Mouse (Mus musculus) embryonic facial prominence, embryonic 15.5 days (tissue): ENCODE measurements around the gene Gpc6. TPM values are rescaled to one million over a fixed set of nuclear protein-coding genes. Genes with fewer than 3 reads are reported as not detected.
A peak's percentile ranks its signal among the peaks of the same experiment; 100 is the strongest.

Source experiments
- ATAC-seq: fragments of 200-750 bp; cut with Nextera tagmentation; 2 replicates; pipeline ENCODE4 v1.8.0; 2017; ENCODE audit warnings: low read depth, moderate TSS enrichment; ENCODE audit not compliant: insufficient number of reproducible peaks, low FRiP score, low TSS enrichment
- H3K27ac ChIP-seq: fragments of 300-500 bp; sonication (generic); replicated peaks from 2 replicates; pipeline ENCODE4 v1.5.1; 2015; ENCODE audit warnings: mild to moderate bottlenecking, inconsistent platforms
- H3K27me3 ChIP-seq: fragments of 300-500 bp; sonication (generic); 2 replicates; pipeline ENCODE4 v1.6.1; 2015; ENCODE audit warnings: inconsistent platforms
- H3K36me3 ChIP-seq: fragments of 300-500 bp; sonication (generic); 2 replicates; pipeline ENCODE4 v1.6.1; 2015; ENCODE audit warnings: mild to moderate bottlenecking, inconsistent platforms
- H3K4me1 ChIP-seq: fragments of 300-500 bp; sonication (generic); 2 replicates; pipeline ENCODE4 v1.6.1; 2015; ENCODE audit warnings: inconsistent platforms
- H3K4me2 ChIP-seq: fragments of 300-500 bp; sonication (generic); replicated peaks from 2 replicates; pipeline ENCODE4 v1.6.1; 2015; ENCODE audit warnings: mild to moderate bottlenecking, inconsistent platforms
- H3K4me3 ChIP-seq: fragments of 300-500 bp; sonication (generic); replicated peaks from 2 replicates; pipeline ENCODE4 v1.5.1; 2015; ENCODE audit warnings: mild to moderate bottlenecking, inconsistent platforms
- H3K9ac ChIP-seq: fragments of 300-500 bp; sonication (generic); 2 replicates; pipeline ENCODE4 v1.6.1; 2015; ENCODE audit warnings: inconsistent platforms
- H3K9me3 ChIP-seq: fragments of 300-500 bp; sonication (generic); replicated peaks from 2 replicates; pipeline ENCODE4 v1.6.1; 2016; ENCODE audit warnings: inconsistent platforms
- WGBS: fragments of 180-500 bp; shearing (Covaris S2); methylation state at CpG from one replicate; pipeline ENCODE4 v1.1.7; 2015; 5-methylcytosine and 5-hydroxymethylcytosine counted together
- polyA plus RNA-seq: library from polyadenylated mRNA; unstranded; fragments of >200 nt; fragmentation: Nextera tagmentation; extraction: Ambion mirVana; gene quantifications from 2 replicates; pipeline ENCODE4 v1.2.1, GENCODE M21; 2015

The Gpc6 gene
- polyA plus RNA-seq, 1 experiment from 2014 or later = 42.3 TPM

DNA sequence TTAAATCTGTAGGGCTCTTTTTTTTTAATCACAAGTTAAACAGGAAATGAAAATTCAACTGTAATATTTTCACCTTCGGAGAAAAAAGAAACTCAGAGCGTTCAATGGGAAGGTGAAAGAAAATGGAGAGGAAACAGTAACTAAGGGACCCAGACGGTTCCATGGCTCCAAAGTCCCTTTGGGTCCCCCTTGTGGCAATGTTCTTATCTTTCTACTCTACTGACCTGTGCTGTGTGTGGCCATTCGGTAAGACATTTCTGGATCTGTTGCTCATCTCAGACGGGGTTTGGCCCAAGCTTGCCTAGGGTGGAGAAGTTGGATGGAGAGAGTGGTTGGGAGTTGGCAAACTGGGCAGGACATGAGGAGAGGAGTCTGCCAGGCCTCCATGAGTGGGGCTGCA, 1026.6 kb downstream of the Gpc6 start:
- Histone ChIP-seq H3K9ac (no peak overlapping the region), H3K27ac (no peak overlapping the region), H3K4me2 (no peak overlapping the region), H3K4me3 (no peak overlapping the region), H3K27me3 (no peaks in the 10 kb centered on the region), H3K4me1 (no peaks in the 10 kb centered on the region), H3K36me3 (no peaks in the 10 kb centered on the region), H3K9me3 (no peaks in the 10 kb centered on the region)
- peak; percentile 34; the same call in 1 of the 2 replicates for ATAC-seq
- WGBS = 54% methylated on average over 5 of the region's 5 CpGs

DNA sequence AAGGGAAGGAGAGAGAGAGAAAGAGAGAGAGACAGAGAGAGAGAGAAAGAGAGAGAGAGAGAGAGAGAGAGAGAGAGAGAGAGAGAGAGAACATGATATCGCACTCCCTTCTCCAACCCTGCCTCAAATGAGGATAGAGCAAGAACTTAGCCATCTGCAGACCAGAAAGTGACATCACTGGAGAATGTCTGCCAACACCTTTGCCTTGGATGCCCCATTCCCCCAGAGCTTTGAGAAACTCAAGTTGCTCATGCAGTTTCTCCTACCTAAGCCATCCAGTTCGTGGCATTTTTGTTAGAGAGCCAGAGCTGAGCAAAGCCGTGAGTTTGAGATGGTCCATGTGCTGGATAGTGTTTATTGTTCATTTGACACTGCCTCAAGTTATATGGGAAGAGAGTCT, 1030.9 kb downstream of the Gpc6 start:
- Histone ChIP-seq H3K9me3 (no peaks in the 10 kb centered on the region), H3K4me3 (no peak overlapping the region), H3K27me3 (no peaks in the 10 kb centered on the region), H3K9ac (no peak overlapping the region), H3K36me3 (no peaks in the 10 kb centered on the region), H3K4me1 (no peaks in the 10 kb centered on the region), H3K4me2 (no peak overlapping the region), H3K27ac (no peak overlapping the region)
- no peak for ATAC-seq
- WGBS = 86% methylated on average over 3 of the region's 3 CpGs

DNA sequence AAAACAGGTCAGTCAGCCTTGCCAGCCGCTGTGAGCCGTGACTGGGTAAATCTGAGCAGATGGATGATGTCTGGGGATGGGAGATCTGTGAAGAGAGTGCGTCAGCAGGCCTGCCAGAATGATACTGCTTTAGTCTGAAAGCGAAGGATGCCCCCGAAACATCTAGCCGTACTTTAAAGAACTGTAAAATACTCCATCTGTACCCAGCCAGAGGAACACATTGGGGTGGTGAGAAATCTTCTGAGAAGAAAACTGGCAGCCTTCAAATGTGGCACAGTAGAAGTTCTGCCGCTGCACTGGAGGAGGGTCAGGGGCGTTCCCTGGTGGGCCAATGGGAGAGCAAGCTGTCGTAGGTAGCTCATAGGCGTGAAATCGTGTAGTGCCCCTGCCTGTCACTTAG, 1033.3 kb downstream of the Gpc6 start:
- Histone ChIP-seq H3K4me2 (no peak overlapping the region), H3K27ac (no peak overlapping the region), H3K27me3 (no peaks in the 10 kb centered on the region), H3K4me1 (no peaks in the 10 kb centered on the region), H3K36me3 (no peaks in the 10 kb centered on the region), H3K9ac (no peak overlapping the region), H3K4me3 (no peak overlapping the region), H3K9me3 (no peaks in the 10 kb centered on the region)
- no peak for ATAC-seq
- WGBS = 87% methylated on average over 11 of the region's 11 CpGs

DNA sequence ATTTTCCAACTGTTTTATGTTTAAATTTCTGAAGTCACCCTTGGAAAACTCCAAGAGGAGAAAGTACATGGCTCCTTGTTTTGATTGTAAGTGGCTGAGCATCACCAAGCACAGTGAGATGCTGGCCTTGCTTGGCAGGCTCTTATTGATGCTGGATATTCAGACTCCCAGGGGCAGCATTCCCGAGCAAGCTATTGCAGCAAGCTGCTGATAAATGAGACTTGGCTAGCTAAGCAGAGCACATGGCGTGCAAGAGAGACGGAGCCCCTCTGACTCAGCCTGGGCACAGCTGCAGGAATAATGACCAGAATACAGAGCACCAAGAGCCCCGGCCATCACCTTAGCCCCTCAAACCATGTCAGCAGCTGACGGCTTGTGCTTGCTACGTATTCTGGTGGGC, 1036.2 kb downstream of the Gpc6 start:
- Histone ChIP-seq H3K9me3 (no peaks in the 10 kb centered on the region), H3K36me3 (no peaks in the 10 kb centered on the region), H3K9ac (no peak overlapping the region), H3K27me3 (no peaks in the 10 kb centered on the region), H3K4me3 (no peak overlapping the region), H3K27ac (no peak overlapping the region), H3K4me1 (no peaks in the 10 kb centered on the region), H3K4me2 (no peak overlapping the region)
- WGBS = 58% methylated on average over 6 of the region's 6 CpGs
- ATAC-seq = no peak

DNA sequence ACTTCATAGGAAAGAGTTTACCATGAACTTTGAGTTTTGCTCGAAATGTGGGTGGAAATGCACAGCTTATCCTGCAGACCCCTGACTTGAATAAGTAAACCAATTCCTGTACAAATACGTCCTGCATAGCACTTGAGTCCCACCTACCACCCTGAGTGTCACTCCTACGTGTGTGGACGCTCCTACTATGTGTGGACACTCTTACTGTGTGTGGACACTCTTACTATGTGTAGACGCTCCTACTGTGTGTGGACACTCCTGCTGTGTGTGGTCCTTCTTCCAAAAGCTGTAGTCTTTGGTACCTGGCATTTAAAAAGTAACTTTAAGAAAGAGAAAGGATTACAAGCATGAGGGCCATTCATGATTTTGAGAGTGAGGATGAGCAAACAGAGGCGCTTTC, 1036.7 kb downstream of the Gpc6 start:
- Histone ChIP-seq H3K4me2 (no peak overlapping the region), H3K4me3 (no peak overlapping the region), H3K4me1 (no peaks in the 10 kb centered on the region), H3K27ac (no peak overlapping the region), H3K27me3 (no peaks in the 10 kb centered on the region), H3K9ac (no peak overlapping the region), H3K9me3 (no peaks in the 10 kb centered on the region), H3K36me3 (no peaks in the 10 kb centered on the region)
- no peak for ATAC-seq
- 90% methylated on average over 6 of the region's 6 CpGs for WGBS

DNA sequence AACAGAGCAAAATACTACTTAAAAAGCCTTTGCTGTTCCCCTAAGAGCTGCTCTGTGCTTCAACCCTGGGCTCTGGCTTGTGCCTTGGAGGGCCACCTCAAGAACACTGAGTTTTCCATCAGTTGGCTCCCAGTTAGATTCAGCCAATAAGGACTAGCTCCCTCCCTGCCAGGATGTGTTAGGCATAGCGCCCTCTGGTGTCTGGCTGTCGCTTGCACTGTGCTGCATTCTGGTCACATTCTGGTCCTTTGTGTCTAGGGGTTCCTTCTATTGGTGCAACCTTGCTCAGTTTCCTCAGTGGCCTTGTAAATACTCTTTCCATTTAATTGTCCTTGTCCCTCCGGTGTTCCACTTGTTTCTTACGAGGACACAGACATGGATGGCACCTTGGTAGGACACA, 1037.3 kb downstream of the Gpc6 start:
- ATAC-seq = no peak; the same call in 1 of the 2 replicates
- Histone ChIP-seq H3K27me3 (no peaks in the 10 kb centered on the region), H3K4me3 (no peak overlapping the region), H3K9ac (no peak overlapping the region), H3K4me2 (no peak overlapping the region), H3K4me1 (no peaks in the 10 kb centered on the region), H3K27ac (no peak overlapping the region), H3K9me3 (no peaks in the 10 kb centered on the region), H3K36me3 (no peaks in the 10 kb centered on the region)
- 68% methylated on average over 4 of the region's 4 CpGs for WGBS

DNA sequence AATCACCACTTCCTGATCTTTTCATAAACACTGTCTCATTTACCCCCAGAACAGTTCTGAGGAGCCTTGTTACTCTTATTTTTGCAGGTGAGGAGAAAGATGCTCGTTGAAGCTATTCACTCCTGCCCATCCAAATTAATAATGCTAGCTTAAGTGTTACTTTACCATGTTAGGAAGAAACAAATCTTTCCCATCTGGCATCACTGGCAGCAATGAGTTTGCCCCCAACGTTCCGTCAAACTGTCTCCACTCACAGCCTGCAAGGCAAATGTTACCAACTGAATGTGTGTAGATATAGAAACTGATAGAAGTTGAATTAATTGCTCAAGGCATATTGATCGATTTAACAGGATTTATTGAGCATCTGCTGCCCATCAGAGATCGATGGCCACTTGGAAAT, 1047.5 kb downstream of the Gpc6 start:
- Histone ChIP-seq H3K4me3 (no peak overlapping the region), H3K4me2 (no peak overlapping the region), H3K36me3 (no peaks in the 10 kb centered on the region), H3K27ac (no peak overlapping the region), H3K4me1 (no peaks in the 10 kb centered on the region), H3K9me3 (no peaks in the 10 kb centered on the region), H3K27me3 (no peaks in the 10 kb centered on the region), H3K9ac (no peak overlapping the region)
- WGBS = 82% methylated on average over 5 of the region's 5 CpGs
- no peak for ATAC-seq

DNA sequence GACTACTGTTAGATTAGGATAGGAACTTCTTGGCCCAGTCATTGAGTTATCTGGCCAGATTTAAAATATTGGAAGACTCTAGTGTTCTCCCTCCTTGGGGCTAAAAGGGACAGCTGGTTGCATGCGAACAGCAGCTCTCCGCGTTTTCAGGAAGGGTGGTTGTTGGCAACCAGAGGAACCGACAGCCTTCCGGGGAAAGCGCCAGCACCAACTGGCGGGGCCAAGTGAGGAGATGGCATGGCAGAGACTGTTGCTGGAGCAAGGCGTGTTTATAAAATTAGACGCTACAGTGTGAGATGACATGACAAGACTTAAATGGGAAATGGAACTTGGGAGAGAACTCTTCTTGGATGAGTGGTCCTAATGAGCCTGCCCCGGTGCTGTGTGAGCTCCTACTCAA, 1056.4 kb downstream of the Gpc6 start:
- no peak for ATAC-seq
- H3K4me1 ChIP-seq = no peaks in the 10 kb centered on the region

DNA sequence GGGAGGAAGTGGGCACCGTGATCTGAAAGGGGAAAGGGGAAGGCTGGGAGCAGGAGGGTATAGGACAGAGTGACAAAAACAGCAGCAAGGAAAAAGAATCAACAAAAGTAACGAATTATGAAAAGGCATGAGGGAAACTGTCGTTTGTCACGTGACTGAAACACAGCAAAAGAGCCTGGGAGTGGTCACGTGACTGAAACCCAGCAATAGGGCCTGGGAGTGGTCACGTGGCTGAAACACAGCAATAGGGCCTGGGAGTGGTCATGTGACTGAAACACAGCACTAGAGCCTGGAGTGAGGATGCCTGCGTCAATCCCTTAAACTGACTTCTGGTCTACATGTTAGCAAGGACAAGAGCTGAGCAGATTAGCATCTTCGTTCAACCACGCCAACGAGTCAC, 1063.3 kb downstream of the Gpc6 start:
- WGBS = 86% methylated on average over 10 of the region's 10 CpGs
- no peaks in the 10 kb centered on the region for H3K9me3 ChIP-seq
- H3K9ac ChIP-seq = no peak overlapping the region
- ATAC-seq = no peak
- H3K27me3 ChIP-seq = no peaks in the 10 kb centered on the region
- H3K4me3 ChIP-seq = no peak overlapping the region
- no peaks in the 10 kb centered on the region for H3K36me3 ChIP-seq
- H3K27ac ChIP-seq = no peak overlapping the region
- H3K4me1 ChIP-seq = no peaks in the 10 kb centered on the region
- no peak overlapping the region for H3K4me2 ChIP-seq

More for the DNA sequence above, 1056.4 kb downstream of the Gpc6 start:
- Histone ChIP-seq H3K9me3 (no peaks in the 10 kb centered on the region), H3K9ac (no peak overlapping the region), H3K36me3 (no peaks in the 10 kb centered on the region), H3K27ac (no peak overlapping the region), H3K4me3 (no peak overlapping the region), H3K27me3 (no peaks in the 10 kb centered on the region), H3K4me2 (no peak overlapping the region)
- 93% methylated on average over 10 of the region's 10 CpGs for WGBS

DNA sequence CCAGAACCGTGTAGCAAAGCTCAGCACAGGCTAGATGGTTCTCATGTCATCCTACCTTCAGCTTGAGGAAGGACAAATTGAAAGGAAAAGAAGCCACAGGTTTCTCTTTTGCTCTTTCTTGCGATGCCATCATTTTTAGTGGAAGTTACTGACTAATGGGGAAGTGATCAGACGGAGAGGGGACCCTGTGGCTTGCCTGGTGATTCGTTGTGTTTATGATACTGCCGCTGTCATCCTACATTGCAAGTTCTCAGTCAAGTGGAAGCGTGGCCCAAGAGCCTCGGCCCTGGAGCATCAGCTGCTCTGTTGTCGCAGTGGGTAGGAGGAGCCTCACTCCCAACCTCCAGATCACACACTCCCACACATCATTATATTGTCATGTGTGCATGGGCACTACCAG, 1065.1 kb downstream of the Gpc6 start:
- no peak overlapping the region for H3K4me2 ChIP-seq
- ATAC-seq = no peak
- H3K36me3 ChIP-seq = no peaks in the 10 kb centered on the region
- no peaks in the 10 kb centered on the region for H3K27me3 ChIP-seq
- H3K27ac ChIP-seq = no peak overlapping the region
- WGBS = 76% methylated on average over 8 of the region's 8 CpGs
- H3K9ac ChIP-seq = no peak overlapping the region
- H3K4me3 ChIP-seq = no peak overlapping the region
- H3K4me1 ChIP-seq = no peaks in the 10 kb centered on the region
- no peaks in the 10 kb centered on the region for H3K9me3 ChIP-seq

DNA sequence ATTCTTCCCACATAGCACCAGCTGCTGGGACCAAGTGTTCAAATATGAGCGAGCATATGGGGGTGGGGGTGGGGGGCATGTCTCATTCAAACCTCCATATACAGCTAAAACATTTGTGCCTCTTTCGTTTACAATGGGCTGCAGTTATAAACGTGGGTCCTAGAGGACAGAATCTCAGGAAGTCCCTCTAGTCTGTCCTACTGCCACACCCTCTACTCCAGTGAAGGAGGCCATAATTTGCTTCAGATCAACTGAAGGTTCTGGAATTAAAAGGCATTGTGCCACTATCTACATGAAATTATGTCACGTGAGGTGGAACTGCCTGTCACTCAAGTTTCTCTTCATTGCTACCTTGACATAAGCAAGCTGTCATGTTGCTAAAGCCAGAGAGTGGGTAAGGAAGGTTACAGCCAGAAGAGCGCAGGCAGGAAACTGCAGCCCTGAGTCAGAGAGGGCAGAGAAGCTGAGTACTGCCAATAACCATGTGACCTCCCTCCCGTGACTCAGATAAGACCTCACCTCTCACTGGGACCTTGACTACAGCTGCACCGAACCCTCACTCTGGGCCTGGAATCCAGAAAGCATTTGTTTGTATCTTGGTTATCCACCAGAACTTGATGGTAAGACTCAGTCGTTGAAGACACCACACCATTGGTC, 1067.6 kb downstream of the Gpc6 start:
- WGBS = 73% methylated on average over 8 of the region's 8 CpGs
- H3K9me3 ChIP-seq = no peaks in the 10 kb centered on the region
- ATAC-seq = no peak

DNA sequence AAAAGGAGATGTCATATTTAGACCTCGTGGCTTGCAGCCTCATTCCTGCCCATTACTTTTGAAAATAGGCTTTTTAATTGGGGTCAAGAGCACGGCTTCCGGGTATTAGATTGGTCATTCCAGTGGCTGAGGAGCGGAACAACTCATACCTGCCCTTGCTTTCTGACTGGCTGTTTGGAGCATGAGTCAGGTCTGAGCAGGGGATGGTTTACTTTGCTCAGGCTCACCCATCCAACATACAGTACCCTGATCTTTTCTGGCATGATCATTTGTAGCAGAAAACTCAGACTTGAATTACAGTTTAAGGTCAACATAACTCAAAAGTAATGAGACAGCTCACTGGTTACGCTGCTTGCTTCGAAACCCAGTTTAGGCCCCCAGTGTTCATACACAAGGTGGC, 1068.7 kb downstream of the Gpc6 start:
- no peak overlapping the region for H3K27ac ChIP-seq
- no peak overlapping the region for H3K4me3 ChIP-seq
- no peaks in the 10 kb centered on the region for H3K4me1 ChIP-seq
- no peak overlapping the region for H3K9ac ChIP-seq
- H3K27me3 ChIP-seq = no peaks in the 10 kb centered on the region
- H3K4me2 ChIP-seq = no peak overlapping the region
- H3K9me3 ChIP-seq = no peaks in the 10 kb centered on the region
- 88% methylated on average over 6 of the region's 6 CpGs for WGBS
- no peaks in the 10 kb centered on the region for H3K36me3 ChIP-seq
- ATAC-seq = no peak

More for the DNA sequence above, 1067.6 kb downstream of the Gpc6 start:
- no peak overlapping the region for H3K27ac ChIP-seq
- no peaks in the 10 kb centered on the region for H3K36me3 ChIP-seq
- H3K27me3 ChIP-seq = no peaks in the 10 kb centered on the region
- H3K4me1 ChIP-seq = no peaks in the 10 kb centered on the region
- H3K4me3 ChIP-seq = no peak overlapping the region
- H3K9ac ChIP-seq = no peak overlapping the region
- no peak overlapping the region for H3K4me2 ChIP-seq
